Mouse (Mus musculus) cerebellum, postnatal 4 days (tissue): ENCODE data around the gene Gm11116.
"Not testable (repeated sequence)": the region's sequence is repeated elsewhere in the genome, so short reads cannot be mapped to it uniquely, and the experiment has no call there.

Experiments
- DNase-seq, 2 experiments: peaks; one replicate each; pipeline ENCODE4 v3.0.0; 2022; ENCODE audit warnings: low spot score in 2 of 2, mixed read lengths in 1 of 2

Gene Gm11116

GRCm38 (mm10) chr5:88111430-88111829, at the start of gene Gm11116:
Gene Gm11116 (minus strand): TSS chr5:88111530.
- DNase-seq: no peak

GRCm38 (mm10) chr5:88153999-88154398, 42.7 kb upstream of the Gm11116 start, which contains the start of gene Gm11115:
Gene Gm11115 (minus strand): TSS chr5:88154099.
- no peak for DNase-seq

DNA sequence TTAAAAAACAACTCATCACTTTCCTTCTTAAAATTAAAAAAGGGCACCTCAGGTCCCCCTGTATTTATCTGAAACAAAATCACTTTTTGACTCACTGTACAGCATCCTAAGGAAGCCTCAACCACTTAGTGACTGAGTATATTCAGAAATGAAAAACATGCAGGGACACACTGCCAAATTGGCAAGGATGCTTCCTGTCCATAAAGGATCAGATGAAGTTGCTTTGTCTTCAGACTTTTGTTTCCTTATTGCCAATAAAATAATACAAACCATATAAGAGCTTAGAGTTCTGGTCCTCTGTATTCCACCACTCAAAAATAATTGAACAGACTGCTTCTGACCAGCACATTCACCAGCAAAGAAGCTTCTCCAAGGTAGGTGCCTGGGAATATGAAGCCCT, 25.1 kb downstream of the Gm11116 start, which contains the start of gene Smr2:
Smr2 (plus strand) TSS at position 301 of the 400 bp plus-strand sequence.
- not testable (repeated sequence) for DNase-seq
